Mouse (Mus musculus) MN1 (cell line): ENCODE measurements at regions not wholly inside any gene's neighbourhood (a gene's known extent, or its start where the extent isn't known, plus 50 kb on each side); places are given as distances from the start of the nearest gene placed in this dataset.

Experiments
- DNase-seq: peaks from one replicate; pipeline ENCODE4 v3.0.0-alpha.2; 2016; ENCODE audit warnings: low spot score

DNA sequence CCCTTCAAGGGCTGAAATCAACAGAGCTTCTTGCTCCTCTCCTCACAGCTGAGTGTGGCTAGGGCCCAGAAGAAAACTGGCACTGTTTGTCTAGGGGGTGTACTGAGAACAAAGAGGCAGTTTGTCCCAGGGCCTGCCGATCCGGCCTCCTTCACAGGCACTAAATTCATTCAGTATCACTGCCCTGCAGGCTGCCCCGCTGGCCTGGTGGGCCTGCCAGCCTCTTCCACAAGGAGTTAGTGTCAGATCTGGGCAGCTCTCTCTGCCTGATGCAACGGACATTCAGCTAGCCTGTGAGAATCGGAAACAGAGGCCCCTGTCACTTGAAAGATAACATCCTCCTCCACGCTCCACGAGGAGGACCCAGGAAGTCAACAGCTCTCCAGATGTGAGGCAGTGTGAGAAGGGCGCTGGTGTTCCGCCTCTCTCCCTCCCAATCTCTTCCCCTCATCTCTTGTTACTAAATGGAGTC lies 83.5 kb upstream of the Usp24 start:
- DNase-seq: no peak

GRCm38 (mm10) chr4:106244384-106244819 lies 71.6 kb upstream of the Usp24 start:
- no peak for DNase-seq

DNA sequence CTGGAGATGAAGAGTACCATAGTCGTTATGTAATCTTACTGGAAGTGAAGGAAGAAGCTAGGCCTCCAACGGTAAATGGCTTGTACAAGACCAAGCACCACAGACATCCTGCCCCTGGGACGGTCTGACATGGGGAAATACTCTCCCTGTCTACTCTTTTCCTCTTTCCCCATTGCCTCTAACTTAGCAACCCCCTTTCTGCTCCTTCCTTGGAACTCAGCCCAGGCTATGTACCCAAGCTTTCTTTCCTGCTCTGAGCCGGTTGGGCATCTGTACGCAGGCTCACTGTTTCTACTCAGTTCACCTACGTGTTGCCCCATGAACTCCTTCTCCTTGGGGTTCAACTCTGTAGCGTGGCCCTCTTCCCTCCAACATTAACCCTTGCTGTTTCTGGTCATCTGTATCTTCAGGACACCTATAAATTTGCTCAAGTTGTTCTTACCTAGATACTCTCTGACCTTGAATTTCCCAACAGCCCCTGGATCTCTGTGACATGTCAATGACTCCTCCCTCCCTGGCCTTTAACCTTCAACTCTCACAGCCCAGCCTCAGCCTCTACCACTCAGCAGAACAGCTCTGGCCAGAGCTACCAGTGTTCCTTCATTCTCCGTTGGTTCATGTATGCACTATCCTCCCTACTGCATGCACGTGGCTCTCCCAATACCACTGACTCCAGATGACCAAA lies 71.0 kb upstream of the Usp24 start:
- DNase-seq: no peak

DNA sequence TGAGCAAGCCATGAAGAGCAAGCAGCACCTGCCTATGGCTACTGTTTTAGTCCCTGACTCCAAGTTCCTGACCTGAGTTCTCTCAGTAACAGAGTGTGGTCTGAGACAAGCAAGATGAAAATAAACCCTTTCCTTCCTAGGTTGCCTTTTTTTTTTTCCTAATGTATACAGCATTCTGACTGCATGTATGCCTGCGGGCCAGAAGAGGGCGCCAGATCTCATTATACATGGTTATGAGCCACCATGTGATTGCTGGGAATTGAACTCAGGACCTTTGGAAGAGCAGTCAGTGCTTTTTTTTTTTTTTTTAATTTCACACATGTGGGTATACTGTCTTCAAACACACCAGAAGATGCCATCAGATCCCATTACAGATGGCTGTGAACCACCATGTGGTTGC lies 69.3 kb upstream of the Usp24 start:
- DNase-seq: no peak

- DNase-seq: no peak
These were observed 68.6 kb upstream of the Usp24 start for GRCm38 (mm10) chr4:106247398-106247797.

- DNase-seq: no peak
These were observed 67.7 kb upstream of the Usp24 start for GRCm38 (mm10) chr4:106248272-106248671.

GRCm38 (mm10) chr4:106249028-106249782 lies 66.8 kb upstream of the Usp24 start:
- DNase-seq: no peak

- DNase-seq: no peak
These were observed 66.0 kb upstream of the Usp24 start for GRCm38 (mm10) chr4:106250048-106250447.

GRCm38 (mm10) chr4:106251430-106251829 lies 64.6 kb upstream of the Usp24 start:
- DNase-seq: no peak

- DNase-seq: no peak
These were observed 63.1 kb upstream of the Usp24 start for GRCm38 (mm10) chr4:106252946-106253345.

DNA sequence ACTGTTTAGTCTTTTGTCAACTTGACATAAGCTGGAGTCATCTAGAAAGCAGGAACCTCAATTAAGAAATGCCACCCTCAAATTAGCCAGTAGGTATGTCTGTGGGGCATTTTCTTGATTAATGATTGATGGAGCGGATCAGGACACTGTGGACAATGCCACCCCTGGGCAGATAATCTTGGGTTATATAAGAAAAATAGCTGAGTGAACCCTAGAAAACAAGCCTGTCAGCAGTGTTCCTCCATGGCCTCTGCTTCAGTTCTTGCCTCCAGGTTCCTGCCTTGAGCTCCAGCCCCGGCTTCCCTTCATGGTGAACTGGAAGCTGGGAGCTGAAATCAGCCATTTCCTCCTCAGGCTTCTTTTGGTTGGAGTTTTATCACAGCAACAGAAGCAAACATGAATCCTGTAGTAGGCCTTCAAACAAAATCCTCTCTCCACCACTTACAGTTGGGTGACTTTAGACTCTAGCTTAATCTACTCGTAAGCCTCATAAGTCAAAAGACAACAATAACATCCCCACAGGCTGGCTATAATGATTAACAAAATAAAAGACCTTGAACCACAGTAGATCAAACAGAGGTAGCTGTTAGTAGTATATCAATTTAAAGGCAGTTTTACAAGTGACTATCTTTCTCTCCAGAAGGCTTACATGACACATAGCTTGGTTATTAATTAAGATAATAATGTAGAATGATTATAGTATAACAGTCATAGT lies 61.1 kb upstream of the Usp24 start:
- DNase-seq: no peak

DNA sequence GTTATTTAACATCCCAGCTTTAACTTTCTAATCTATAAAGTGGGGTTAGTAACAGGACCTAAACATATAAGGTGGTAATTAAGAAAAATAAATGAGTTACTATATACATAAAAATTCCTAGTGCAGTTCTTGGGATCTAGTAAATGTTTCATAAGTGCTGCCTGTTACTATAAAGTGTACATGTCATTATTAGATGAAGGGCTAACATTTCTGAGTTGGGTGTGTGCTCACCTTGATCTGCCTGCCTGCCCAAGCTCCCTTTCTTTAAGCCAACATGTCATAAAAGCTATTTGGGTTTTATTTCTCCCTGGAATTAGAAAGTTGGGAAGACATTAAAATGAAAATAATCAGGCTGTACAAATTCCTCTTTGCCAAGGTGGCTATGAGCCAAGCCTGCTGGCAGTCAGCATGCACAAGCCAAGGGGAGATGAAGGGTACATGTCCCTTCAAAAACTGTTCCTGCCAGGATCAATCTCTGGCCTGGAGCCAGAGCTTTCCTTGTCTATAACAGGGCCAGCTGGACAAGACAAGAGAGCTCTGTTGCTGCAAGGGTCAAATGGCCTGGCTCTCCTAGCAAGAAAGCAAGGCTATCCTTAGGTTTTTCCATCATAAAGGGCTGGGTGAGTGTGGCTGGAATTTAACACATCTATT lies 59.9 kb upstream of the Usp24 start:
- no peak for DNase-seq

DNA sequence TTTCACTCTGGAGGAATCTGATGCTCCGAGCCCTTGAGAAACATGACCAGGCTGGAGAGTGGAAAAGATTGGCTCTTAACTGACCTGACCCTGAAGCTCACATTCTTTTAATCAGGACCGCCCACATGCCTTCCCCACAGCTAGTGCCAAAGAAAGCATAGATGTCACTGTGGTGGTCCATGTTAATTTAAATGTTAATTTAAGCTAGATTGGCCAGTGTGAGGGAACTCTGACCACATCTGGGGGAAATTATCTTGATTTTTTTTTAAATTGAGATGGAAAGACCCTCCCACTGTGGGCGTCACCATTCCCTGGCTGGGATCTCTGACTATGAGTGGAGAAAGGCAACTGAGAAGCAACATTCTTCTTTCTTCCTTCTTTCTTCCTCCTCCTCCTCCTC lies 54.6 kb upstream of the Usp24 start:
- DNase-seq: no peak

DNA sequence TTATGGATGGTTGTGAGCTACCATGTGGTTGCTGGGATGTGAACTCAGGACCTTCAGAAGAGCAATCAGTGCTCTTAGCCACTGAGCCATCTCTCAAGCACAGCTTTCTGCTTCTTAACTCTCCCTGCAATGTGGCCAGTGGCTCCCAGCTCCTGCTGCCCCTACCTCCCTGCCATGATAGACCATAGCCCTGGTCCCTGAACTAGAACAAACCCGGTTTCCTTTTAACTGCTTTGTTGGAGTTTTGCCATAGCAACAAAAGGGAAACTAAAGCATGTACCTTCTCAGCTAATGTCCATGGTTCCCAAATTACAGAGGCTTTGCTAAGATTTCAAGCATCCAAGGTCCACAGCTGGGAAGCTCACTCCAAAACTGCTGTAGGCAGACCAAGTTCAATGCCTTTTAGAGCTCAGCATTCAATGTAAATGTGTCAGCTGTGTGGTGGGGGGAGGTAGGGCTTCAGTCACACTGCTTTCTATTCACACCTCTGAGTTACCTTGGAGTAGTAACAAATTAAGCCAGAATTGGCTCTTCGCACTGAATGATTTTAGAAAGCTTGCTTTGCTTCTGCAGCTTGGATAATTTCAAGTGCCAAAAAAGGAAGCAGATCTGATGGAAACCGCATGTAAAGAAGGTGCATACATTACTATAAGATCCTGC lies 54.0 kb upstream of the Usp24 start:
- no peak for DNase-seq

- DNase-seq: no peak
These were observed 53.0 kb upstream of the Usp24 start for GRCm38 (mm10) chr4:106262751-106263725.
